Mouse (Mus musculus) pancreas, adult 10 weeks (tissue): ENCODE data around the gene Hist1h3i. TPM values are rescaled to one million over a fixed set of nuclear protein-coding genes. Genes with fewer than 3 reads are reported as not detected.

Experiments
- polyA plus RNA-seq: library from polyadenylated mRNA; stranded (reverse); fragments of 350-450 nt; fragmentation: Illumina TruSeq; extraction: RNeasy Lipid Tissue Mini Kit (QIAGEN cat#74804); gene quantifications from one replicate; pipeline ENCODE4 v1.2.3, GENCODE M21; 2015; ENCODE audit warnings: low read depth, low replicate concordance; ENCODE audit not compliant: insufficient read depth

Hist1h3i gene
- not detected for polyA plus RNA-seq

DNA sequence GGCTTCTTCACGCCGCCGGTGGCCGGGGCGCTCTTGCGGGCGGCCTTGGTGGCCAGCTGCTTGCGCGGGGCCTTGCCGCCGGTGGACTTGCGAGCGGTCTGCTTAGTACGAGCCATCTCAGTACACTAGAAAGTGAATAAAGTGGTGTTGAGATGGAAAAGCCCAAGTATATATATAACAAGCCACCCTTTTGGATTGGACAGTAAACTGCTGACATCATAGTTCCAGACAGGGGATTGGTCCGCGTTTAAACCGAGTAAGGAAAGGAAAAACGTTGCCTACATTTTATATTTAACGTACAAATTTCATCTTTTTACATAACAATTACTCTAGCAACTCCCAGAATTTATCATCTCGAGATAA, at the start of gene Hist1h3i:
Hist1h3i (minus strand) TSS at position 116 of the 363 bp plus-strand sequence.

GRCm38 (mm10) chr13:21831418-21832394, 48.5 kb upstream of the Hist1h3i start, which contains the start of gene Hist1h4n:
Gene Hist1h4n (minus strand): TSS chr13:21832196.

DNA sequence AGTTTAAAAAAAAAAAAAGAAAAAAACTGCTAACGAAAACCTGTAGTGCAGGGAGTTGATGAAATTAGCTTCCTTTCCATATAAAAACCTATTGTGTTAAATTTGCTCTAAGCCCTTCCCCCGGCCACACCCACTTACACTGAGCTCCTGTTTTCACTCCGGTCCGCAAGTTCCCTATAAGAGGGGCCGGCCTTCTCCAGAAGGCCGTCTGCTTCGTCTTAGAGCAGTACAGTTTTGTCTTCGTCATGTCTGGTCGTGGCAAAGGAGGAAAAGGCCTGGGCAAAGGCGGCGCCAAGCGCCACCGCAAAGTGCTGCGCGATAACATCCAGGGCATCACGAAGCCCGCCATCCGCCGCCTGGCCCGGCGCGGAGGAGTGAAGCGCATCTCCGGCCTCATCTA, 28.4 kb upstream of the Hist1h3i start, which contains the start of gene Hist1h4m:
Hist1h4m (plus strand) TSS at position 208 of the 400 bp plus-strand sequence.

DNA sequence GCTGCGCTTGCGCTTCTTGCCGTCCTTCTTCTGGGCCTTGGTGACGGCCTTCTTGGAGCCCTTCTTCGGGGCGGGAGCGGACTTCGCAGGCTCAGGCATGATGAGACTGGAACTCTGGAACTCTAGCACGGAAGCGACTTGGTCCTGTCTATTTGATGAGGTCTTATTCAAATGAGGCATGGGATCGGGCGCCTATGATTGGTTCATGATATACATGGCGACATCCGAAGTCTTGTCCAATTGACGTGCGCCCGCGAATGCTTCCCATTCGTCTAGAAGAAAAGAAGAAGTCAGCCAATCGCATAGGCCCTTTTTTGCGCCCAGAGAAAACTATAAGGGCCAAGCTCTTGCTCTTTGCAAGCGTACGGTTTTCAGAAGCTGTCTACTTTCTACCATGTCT, 26.9 kb upstream of the Hist1h3i start, which contains the start of the genes Hist1h2bq and Hist1h2ao:
Hist1h2bq (minus strand) TSS at position 125 of the 400 bp plus-strand sequence.
Hist1h2ao (plus strand) TSS at position 393 of the 400 bp plus-strand sequence.

DNA sequence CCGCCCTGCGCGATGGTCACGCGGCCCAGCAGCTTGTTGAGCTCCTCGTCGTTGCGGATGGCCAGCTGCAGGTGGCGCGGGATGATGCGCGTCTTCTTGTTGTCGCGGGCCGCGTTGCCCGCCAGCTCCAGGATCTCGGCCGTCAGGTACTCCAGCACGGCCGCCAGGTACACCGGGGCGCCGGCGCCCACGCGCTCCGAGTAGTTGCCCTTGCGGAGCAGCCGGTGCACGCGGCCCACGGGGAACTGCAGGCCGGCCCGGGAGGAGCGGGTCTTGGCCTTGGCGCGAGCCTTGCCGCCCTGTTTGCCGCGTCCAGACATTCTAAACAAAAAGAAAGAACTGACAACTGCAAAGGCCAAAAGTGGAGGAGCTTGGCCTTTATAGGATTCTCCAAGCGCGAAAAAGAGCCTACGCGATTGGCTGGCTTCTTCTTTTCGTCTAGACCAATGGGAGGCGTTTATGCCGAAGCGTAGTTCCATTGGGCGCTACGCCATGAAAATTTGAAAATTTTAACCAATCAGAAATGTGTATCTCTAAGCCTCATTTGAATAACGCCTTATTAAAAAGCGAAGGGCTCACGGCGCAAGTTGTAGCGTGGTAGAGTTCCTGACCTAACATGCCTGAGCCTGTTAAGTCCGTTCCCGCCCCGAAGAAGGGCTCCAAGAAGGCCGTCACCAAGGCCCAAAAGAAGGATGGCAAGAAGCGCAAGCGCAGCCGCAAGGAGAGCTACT, 3.9 kb upstream of the Hist1h3i start, which contains the start of the genes Hist1h2an and Hist1h2bp:
Hist1h2an (minus strand) TSS at position 320 of the 731 bp plus-strand sequence.
Hist1h2bp (plus strand) TSS at position 563 of the 731 bp plus-strand sequence.

GRCm38 (mm10) chr13:21779767-21780731, 3.1 kb downstream of the Hist1h3i start, which contains the start of gene Hist1h1b:
Gene Hist1h1b (minus strand): TSS chr13:21780625.

DNA sequence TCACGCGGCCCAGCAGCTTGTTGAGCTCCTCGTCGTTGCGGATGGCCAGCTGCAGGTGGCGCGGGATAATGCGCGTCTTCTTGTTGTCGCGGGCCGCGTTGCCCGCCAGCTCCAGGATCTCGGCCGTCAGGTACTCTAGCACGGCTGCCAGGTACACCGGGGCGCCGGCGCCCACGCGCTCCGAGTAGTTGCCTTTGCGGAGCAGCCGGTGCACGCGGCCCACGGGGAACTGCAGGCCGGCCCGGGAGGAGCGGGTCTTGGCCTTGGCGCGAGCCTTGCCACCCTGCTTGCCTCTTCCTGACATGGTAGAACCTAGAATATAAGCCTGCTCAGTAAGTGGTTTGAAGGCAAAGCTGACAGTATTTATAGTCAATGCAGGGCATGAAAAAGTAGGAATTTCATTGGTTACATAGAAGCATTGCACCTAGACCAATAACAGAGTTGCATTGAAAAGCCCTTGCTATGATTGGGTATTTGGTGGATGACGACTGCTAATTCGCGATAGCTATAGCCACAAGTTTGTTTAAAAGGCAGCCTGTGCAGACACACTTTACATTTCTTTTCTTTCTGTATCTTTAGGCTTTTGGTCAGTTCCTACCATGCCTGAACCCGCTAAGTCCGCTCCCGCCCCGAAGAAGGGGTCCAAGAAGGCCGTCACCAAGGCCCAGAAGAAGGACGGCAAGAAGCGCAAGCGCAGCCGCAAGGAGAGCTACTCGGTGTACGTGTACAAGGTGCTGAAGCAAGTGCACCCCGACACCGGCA, 29.5 kb downstream of the Hist1h3i start, which contains the start of the genes Hist1h2ak and Hist1h2bn:
Hist1h2ak (minus strand) TSS at position 304 of the 762 bp plus-strand sequence.
Hist1h2bn (plus strand) TSS at position 600 of the 762 bp plus-strand sequence.

GRCm38 (mm10) chr13:21750159-21751017, 32.8 kb downstream of the Hist1h3i start, which contains the start of gene Hist1h4k:
Gene Hist1h4k (minus strand): TSS chr13:21750505.

DNA sequence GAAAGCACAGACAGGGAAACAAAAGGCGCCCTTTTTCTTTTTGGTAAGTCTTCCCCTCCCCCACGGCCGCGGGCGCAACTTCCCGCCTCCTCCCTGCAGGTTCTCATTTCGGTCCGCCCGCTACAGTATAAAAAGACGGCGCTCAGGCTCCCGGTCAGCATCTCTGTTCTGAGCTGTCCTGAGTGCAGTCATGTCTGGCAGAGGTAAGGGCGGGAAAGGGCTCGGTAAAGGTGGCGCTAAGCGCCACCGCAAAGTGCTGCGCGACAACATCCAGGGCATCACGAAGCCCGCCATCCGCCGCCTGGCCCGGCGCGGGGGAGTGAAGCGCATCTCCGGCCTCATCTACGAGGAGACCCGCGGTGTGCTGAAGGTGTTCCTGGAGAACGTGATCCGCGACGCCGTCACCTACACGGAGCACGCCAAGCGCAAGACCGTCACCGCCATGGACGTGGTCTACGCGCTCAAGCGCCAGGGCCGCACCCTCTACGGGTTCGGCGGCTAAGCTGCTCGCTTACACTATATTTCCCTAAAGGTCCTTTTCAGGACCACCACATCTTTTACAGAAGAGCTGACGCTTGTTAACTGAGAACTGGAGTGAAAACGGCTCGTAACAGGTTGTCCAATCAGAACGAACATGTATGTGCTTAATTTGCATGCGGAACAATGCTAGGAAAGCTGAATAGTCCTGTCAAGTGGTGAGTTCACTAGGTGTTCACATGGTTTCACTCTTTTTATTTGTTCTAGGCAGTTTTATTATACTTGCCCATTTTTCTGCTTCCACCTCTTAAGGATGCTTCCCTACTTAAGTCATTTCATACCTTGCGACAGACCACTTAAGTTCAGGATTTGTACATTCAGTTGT, 48.0 kb downstream of the Hist1h3i start, which contains the start of gene Hist1h4j:
Hist1h4j (plus strand) TSS at position 159 of the 862 bp plus-strand sequence.

Other genes with a start within 250 kb of the Hist1h3i start
- gene Olfr1366, start 240.6 kb downstream of the Hist1h3i start, polyA plus RNA-seq, result not detected
- gene Olfr1535, start 223.5 kb downstream of the Hist1h3i start, polyA plus RNA-seq, result not detected
- gene Olfr1364, start 201.6 kb downstream of the Hist1h3i start, polyA plus RNA-seq, result not detected
- not detected for gene Olfr1362, start 169.3 kb downstream of the Hist1h3i start, polyA plus RNA-seq
- not detected for gene Olfr11, start 140.9 kb downstream of the Hist1h3i start, polyA plus RNA-seq
- gene Olfr1361, start 120.0 kb downstream of the Hist1h3i start, polyA plus RNA-seq, result not detected
- gene Olfr1360, start 106.0 kb downstream of the Hist1h3i start, polyA plus RNA-seq, result not detected
- gene Olfr1359, start 85.3 kb downstream of the Hist1h3i start, polyA plus RNA-seq, result not detected
- gene Hist1h2bl, start 67.2 kb downstream of the Hist1h3i start, polyA plus RNA-seq, result not detected
- not detected for gene Hist1h2ai, start 66.9 kb downstream of the Hist1h3i start, polyA plus RNA-seq
- not detected for gene Hist1h3h, start 65.7 kb downstream of the Hist1h3i start, polyA plus RNA-seq
- gene Hist1h2bm, start 61.3 kb downstream of the Hist1h3i start, polyA plus RNA-seq, result not detected
- not detected for gene Hist1h4j, start 48.3 kb downstream of the Hist1h3i start, polyA plus RNA-seq
- gene Hist1h4k, start 32.9 kb downstream of the Hist1h3i start, polyA plus RNA-seq, result not detected
- gene Hist1h2ak, start 29.5 kb downstream of the Hist1h3i start, polyA plus RNA-seq, result not detected
- gene Hist1h2bn, start 29.2 kb downstream of the Hist1h3i start, polyA plus RNA-seq, result not detected
- not detected for gene Hist1h1b, start 2.7 kb downstream of the Hist1h3i start, polyA plus RNA-seq
- not detected for gene Hist1h2an, start 3.8 kb upstream of the Hist1h3i start, polyA plus RNA-seq
- not detected for gene Hist1h2bp, start 4.1 kb upstream of the Hist1h3i start, polyA plus RNA-seq
- not detected for gene Hist1h2bq, start 26.8 kb upstream of the Hist1h3i start, polyA plus RNA-seq
- not detected for gene Hist1h2ao, start 27.1 kb upstream of the Hist1h3i start, polyA plus RNA-seq
- gene Hist1h4m, start 28.4 kb upstream of the Hist1h3i start, polyA plus RNA-seq, result not detected
- gene Hist1h4n, start 48.8 kb upstream of the Hist1h3i start, polyA plus RNA-seq, result not detected
- gene Hist1h2ap, start 50.1 kb upstream of the Hist1h3i start, polyA plus RNA-seq, result not detected
- 0.76 TPM for gene Hist1h2br, start 50.4 kb upstream of the Hist1h3i start, polyA plus RNA-seq
- 1.2 TPM for gene Zfp184, start 161.7 kb upstream of the Hist1h3i start, polyA plus RNA-seq
- not detected for gene Pom121l2, start 197.8 kb upstream of the Hist1h3i start, polyA plus RNA-seq
- gene Prss16, start 226.4 kb upstream of the Hist1h3i start, polyA plus RNA-seq, result 1.7 TPM